ENCODE assay signal across 24 mouse cellular contexts in genomic region chr12:12546372-12547031, GRCm38 (mm10).
DNase-seq lines count a peak whose midpoint lies in the region; ATAC-seq and TF ChIP-seq lines count a peak whose summit lies in the region.
"Had no signal": no experiment of that assay in that cellular context is flagged by ENCODE, and none has a peak within 500 bp of the region (broad histone marks: within the 10 kb centered on the region; RNA-seq: fewer than 3 reads in every experiment).

No protein-coding gene starts in this region.

- ATAC-seq in granulocyte monocyte progenitor cell, adult 5-6 weeks (replicated peaks; ENCODE audit: poor library complexity, severe bottlenecking): peak; percentile 53
- ATAC-seq: activated CD4-positive, CD25-positive, alpha-beta regulatory T cell, adult 4 months; forebrain, embryonic 13.5 days; forebrain, embryonic 16.5 days; hindbrain, embryonic 16.5 days; intestine, embryonic 16.5 days had no signal

- no peak for TF ChIP-seq POLR2A in CH12.LX (IDR thresholded peaks at IDR 0.05; ENCODE audit: low read depth, low read length)

- H3K79me2 ChIP-seq in CH12.LX (replicated peaks; ENCODE audit: control insufficient read depth, extremely low read depth, insufficient read depth, poor library complexity, severe bottlenecking): no peaks in the 10 kb centered on the region

- no peak for TF ChIP-seq RAD21 in CH12.LX (IDR thresholded peaks at IDR 0.05; ENCODE audit: low read depth, low read length)

- no peak overlapping the region for H3K4me2 ChIP-seq in CH12.LX (ENCODE audit: insufficient read depth, low read depth, poor library complexity, severe bottlenecking)
- H3K4me2 ChIP-seq: forebrain, embryonic 13.5 days; heart, embryonic 11.5 days; hindbrain, embryonic 13.5 days had no signal

- no peak overlapping the region for H3K9ac ChIP-seq in CH12.LX (ENCODE audit: insufficient read depth, low read depth)
- H3K9ac ChIP-seq: forebrain, embryonic 13.5 days; hindbrain, embryonic 13.5 days had no signal

- peaks cover 0 to 8% of the 10 kb centered on the region in 2 experiments; a peak in 1 of 4 replicates for H3K4me1 ChIP-seq in CH12.LX (ENCODE audit: control insufficient read depth in 1 of 2, insufficient read depth in 2 of 2)
- H3K4me1 ChIP-seq: forebrain, embryonic 13.5 days; hindbrain, embryonic 13.5 days had no signal

- dilution Hi-C loops in CH12.LX (cut with MboI; ENCODE audit: extremely low pct_ligation_motif_present, extremely low pct_unique_long_range_greater_than_20kb, low sequenced_read_pairs): no loop called here

- no peak for TF ChIP-seq EP300 in CH12.LX (IDR thresholded peaks at IDR 0.05; ENCODE audit: low read length)

- DNase-seq in 416B (ENCODE audit: low read depth) (peak; percentile 31), CH12.LX (ENCODE audit: extremely low read depth) (peak; percentile 11)
- DNase-seq in splenic B cell, adult 2 months (ENCODE audit: low read depth, low spot score): peak; percentile 27
- no peak for DNase-seq in layer of hippocampus, adult 11-12 months (ENCODE audit: low spot score)
- no peak for DNase-seq in lung, postnatal 14 days
- DNase-seq: adrenal gland, adult 8-10 months; adrenal gland, postnatal 25 days; cerebellum, adult 11-12 months; cerebellum, adult 8-10 months; cerebellum, postnatal 10 days; cerebellum, postnatal 36 days; gastrocnemius, adult 2 months; gastrocnemius, postnatal 14 days; heart, adult 18-20 months had no signal

- TF ChIP-seq CTCF in CH12.LX (conservative IDR thresholded peaks at IDR 0.05 in 1 of 2, IDR thresholded peaks at IDR 0.05 in 1 of 2; ENCODE audit: low read depth in 2 of 2, low read length in 2 of 2): no peak

- no peaks in the 10 kb centered on the region for H3K27me3 ChIP-seq in CH12.LX (replicated peaks)
- no peaks in the 10 kb centered on the region for H3K27me3 ChIP-seq in splenic B cell, adult 2 months (ENCODE audit: control insufficient read depth, insufficient read depth, low read length, poor library complexity, severe bottlenecking)
- H3K27me3 ChIP-seq: forebrain, embryonic 13.5 days; hindbrain, embryonic 13.5 days had no signal

- no peaks in the 10 kb centered on the region for H3K36me3 ChIP-seq in CH12.LX (replicated peaks in 1 of 2; ENCODE audit: control insufficient read depth in 1 of 2, insufficient read depth in 1 of 2, low read length in 1 of 2)
- H3K36me3 ChIP-seq in splenic B cell, adult 2 months (ENCODE audit: control insufficient read depth, insufficient read depth, low read length, poor library complexity, severe bottlenecking): no peaks in the 10 kb centered on the region
- H3K36me3 ChIP-seq: forebrain, embryonic 10.5 days; hindbrain, embryonic 10.5 days; hindbrain, embryonic 13.5 days had no signal

- H3K4me3 ChIP-seq in CH12.LX (replicated peaks in 1 of 3; ENCODE audit: low read depth in 2 of 3, low read length in 2 of 3, poor library complexity in 1 of 3): no peak overlapping the region
- H3K4me3 ChIP-seq: forebrain, embryonic 10.5 days; forebrain, embryonic 13.5 days; gastrocnemius, adult 2 months; hindbrain, embryonic 10.5 days; hindbrain, embryonic 13.5 days had no signal

- H3K27ac ChIP-seq in CH12.LX (ENCODE audit: insufficient read depth, low read depth): no peak overlapping the region
- H3K27ac ChIP-seq: forebrain, embryonic 10.5 days; forebrain, embryonic 13.5 days; gastrocnemius, adult 2 months; hindbrain, embryonic 10.5 days; hindbrain, embryonic 13.5 days had no signal

- in situ Hi-C loops in CH12.LX (cut with MboI; ENCODE audit: low pct_ligation_motif_present, low pct_unique_long_range_greater_than_20kb, low sequenced_read_pairs): no loop called here

- no peaks in the 10 kb centered on the region for H3K9me3 ChIP-seq in CH12.LX (replicated peaks; ENCODE audit: low read length)
- H3K9me3 ChIP-seq: forebrain, embryonic 10.5 days; forebrain, embryonic 13.5 days; hindbrain, embryonic 10.5 days; hindbrain, embryonic 13.5 days had no signal

TF ChIP-seq in CH12.LX, 34 proteins besides CTCF, POLR2A, EP300 and RAD21:
- TF ChIP-seq JUN (IDR thresholded peaks at IDR 0.05; ENCODE audit: insufficient read depth, low read depth, low read length) (no peak), MYC (IDR thresholded peaks at IDR 0.05; ENCODE audit: low read depth, low read length) (no peak), SMC3 (IDR thresholded peaks at IDR 0.05; ENCODE audit: low read depth, low read length) (no peak), CHD1 (IDR thresholded peaks at IDR 0.05; ENCODE audit: low read depth, low read length) (no peak), E2F4 (IDR thresholded peaks at IDR 0.05; ENCODE audit: insufficient replicate concordance, low read depth, low read length) (no peak), MEF2A (IDR thresholded peaks at IDR 0.05; ENCODE audit: borderline replicate concordance, low read depth, low read length) (no peak), MXI1 (IDR thresholded peaks at IDR 0.05; ENCODE audit: low read depth, low read length) (no peak), TCF12 (IDR thresholded peaks at IDR 0.05; ENCODE audit: low read depth, low read length) (no peak), ZC3H11A (IDR thresholded peaks at IDR 0.05; ENCODE audit: low read depth, low read length) (no peak), USF2 (conservative IDR thresholded peaks at IDR 0.05; ENCODE audit: low read depth, low read length) (no peak), MAZ (IDR thresholded peaks at IDR 0.05; ENCODE audit: low read depth, low read length) (no peak), UBTF (IDR thresholded peaks at IDR 0.05; ENCODE audit: low read depth, low read length) (no peak), JUND (conservative IDR thresholded peaks at IDR 0.05; ENCODE audit: low read depth, low read length) (no peak), GABPA (IDR thresholded peaks at IDR 0.05; ENCODE audit: insufficient replicate concordance, low read depth, low read length) (no peak), ZNF384 (IDR thresholded peaks at IDR 0.05; ENCODE audit: low read depth, low read length) (no peak), ELF1 (IDR thresholded peaks at IDR 0.05; ENCODE audit: low read depth, low read length) (no peak), KAT2A (IDR thresholded peaks at IDR 0.05; ENCODE audit: insufficient replicate concordance, low read length) (no peak), BHLHE40 (IDR thresholded peaks at IDR 0.05; ENCODE audit: low read depth, low read length) (no peak)

Comparison
In these comparisons a context has a peak if more than half of its experiments do, and no peak if none do; other contexts are left out.
1. DNase-seq: peak in 416B (single experiment), CH12.LX (single experiment) and splenic B cell, adult 2 months (single experiment); none in layer of hippocampus, adult 11-12 months (single experiment) and lung, postnatal 14 days (single experiment).